Mouse (Mus musculus): ENCODE results near the gene Nt5dc3. TPM values are rescaled to one million over a fixed set of nuclear protein-coding genes. Genes with fewer than 3 reads are reported as not detected.
A peak's percentile ranks its signal among the peaks of the same experiment; 100 is the strongest.

Nt5dc3 gene
- total and polyA plus RNA-seq, 2 experiments from 2014 or later = 9.3 to 43.6 TPM

- peak overlapping the region; percentile 64 for H3K4me3 ChIP-seq (ENCODE audit: low read length)
Observed at GRCm38 (mm10) chr10:86777614-86778319, 1.0 kb upstream of the Nt5dc3 start.

GRCm38 (mm10) chr10:86779117-86779755, 431 bp downstream of the Nt5dc3 start:
- peak overlapping the region; percentile 64 for H3K4me3 ChIP-seq (ENCODE audit: low read length)
- DNase-seq (ENCODE audit: low spot score) = peak; percentile 53

More at GRCm38 (mm10) chr10:86777614-86778319, 1.0 kb upstream of the Nt5dc3 start:
- Histone ChIP-seq H3K4me2 (ENCODE audit: low read depth, low read length) (peak overlapping the region; percentile 84), H3K9me3 (ENCODE audit: low read length) (no peaks in the 10 kb centered on the region), H3K27ac (peak overlapping the region; percentile 76), H3K27me3 (ENCODE audit: insufficient read depth, low read length) (no peaks in the 10 kb centered on the region), H3K36me3 (ENCODE audit: insufficient read depth, low read length) (no peaks in the 10 kb centered on the region), H3K4me1 (ENCODE audit: insufficient read depth, low read length) (peaks cover 11% of the 10 kb centered on the region), H3K9ac (replicated peaks; ENCODE audit: low read length) (peak overlapping the region; percentile 59; the same call in 1 of the 2 replicates)
- 43% methylated on average over 19 of the region's 19 CpGs for WGBS
- no peak for TF ChIP-seq CTCF (IDR thresholded peaks at IDR 0.05; ENCODE audit: low read depth)
- no peak for DNase-seq (ENCODE audit: low spot score)
- 0 out of 2 replicates have a peak, but pooled peaks have one; percentile 0 for ATAC-seq

GRCm38 (mm10) chr10:86779816-86780500, 1.2 kb downstream of the Nt5dc3 start:
- TF ChIP-seq CTCF (IDR thresholded peaks at IDR 0.05; ENCODE audit: low read depth) = no peak
- Histone ChIP-seq H3K27ac (peak overlapping the region; percentile 76), H3K4me2 (ENCODE audit: low read depth, low read length) (peak overlapping the region; percentile 84), H3K4me3 (ENCODE audit: low read length) (peak overlapping the region; percentile 64), H3K4me1 (ENCODE audit: insufficient read depth, low read length) (peaks cover 13% of the 10 kb centered on the region), H3K9ac (replicated peaks; ENCODE audit: low read length) (peak overlapping the region; percentile 59), H3K36me3 (ENCODE audit: insufficient read depth, low read length) (no peaks in the 10 kb centered on the region), H3K9me3 (ENCODE audit: low read length) (no peaks in the 10 kb centered on the region), H3K27me3 (ENCODE audit: insufficient read depth, low read length) (no peaks in the 10 kb centered on the region)
- ATAC-seq = no peak
- peak; percentile 24 for DNase-seq (ENCODE audit: low spot score)
- WGBS = 20% methylated on average over 12 of the region's 12 CpGs

More at GRCm38 (mm10) chr10:86779117-86779755, 431 bp downstream of the Nt5dc3 start:
- Histone ChIP-seq H3K27ac (peak overlapping the region; percentile 76), H3K9me3 (ENCODE audit: low read length) (no peaks in the 10 kb centered on the region), H3K9ac (replicated peaks; ENCODE audit: low read length) (peak overlapping the region; percentile 59), H3K4me2 (ENCODE audit: low read depth, low read length) (peak overlapping the region; percentile 84), H3K4me1 (ENCODE audit: insufficient read depth, low read length) (peaks cover 13% of the 10 kb centered on the region), H3K27me3 (ENCODE audit: insufficient read depth, low read length) (no peaks in the 10 kb centered on the region), H3K36me3 (ENCODE audit: insufficient read depth, low read length) (no peaks in the 10 kb centered on the region)
- peak; percentile 55 for ATAC-seq
- peak; percentile 30; the same call in 1 of the 2 replicates for TF ChIP-seq CTCF (IDR thresholded peaks at IDR 0.05; ENCODE audit: low read depth)
- under 1% methylated on average over 53 of the region's 58 CpGs for WGBS

GRCm38 (mm10) chr10:86781641-86782040, 2.8 kb downstream of the Nt5dc3 start:
- ATAC-seq = no peak
- no peak overlapping the region for H3K27ac ChIP-seq
- H3K4me3 ChIP-seq (ENCODE audit: low read length) = no peak overlapping the region
- H3K4me1 ChIP-seq (ENCODE audit: insufficient read depth, low read length) = peaks cover 13% of the 10 kb centered on the region
- H3K4me2 ChIP-seq (ENCODE audit: low read depth, low read length) = 0 out of 2 replicates have a peak overlapping the region, but pooled peaks have one; percentile 23
- 43% methylated on average over 5 of the region's 5 CpGs for WGBS
- DNase-seq (ENCODE audit: low spot score) = no peak
- H3K9ac ChIP-seq (replicated peaks; ENCODE audit: low read length) = no peak overlapping the region
- no peaks in the 10 kb centered on the region for H3K27me3 ChIP-seq (ENCODE audit: insufficient read depth, low read length)
- H3K36me3 ChIP-seq (ENCODE audit: insufficient read depth, low read length) = no peaks in the 10 kb centered on the region
- no peak for TF ChIP-seq CTCF (IDR thresholded peaks at IDR 0.05; ENCODE audit: low read depth)
- no peaks in the 10 kb centered on the region for H3K9me3 ChIP-seq (ENCODE audit: low read length)

- ATAC-seq = no peak
- Histone ChIP-seq H3K27me3 (ENCODE audit: insufficient read depth, low read length) (no peaks in the 10 kb centered on the region), H3K36me3 (ENCODE audit: insufficient read depth, low read length) (no peaks in the 10 kb centered on the region), H3K4me3 (ENCODE audit: low read length) (no peak overlapping the region), H3K27ac (no peak overlapping the region), H3K9ac (replicated peaks; ENCODE audit: low read length) (no peak overlapping the region), H3K4me1 (ENCODE audit: insufficient read depth, low read length) (peaks cover 13% of the 10 kb centered on the region), H3K4me2 (ENCODE audit: low read depth, low read length) (no peak overlapping the region), H3K9me3 (ENCODE audit: low read length) (no peaks in the 10 kb centered on the region)
- 65% methylated on average over 5 of the region's 5 CpGs for WGBS
- TF ChIP-seq CTCF (IDR thresholded peaks at IDR 0.05; ENCODE audit: low read depth) = no peak
- DNase-seq (ENCODE audit: low spot score) = no peak
Observed at GRCm38 (mm10) chr10:86782656-86783055, 3.9 kb downstream of the Nt5dc3 start.

GRCm38 (mm10) chr10:86783561-86783960, 4.8 kb downstream of the Nt5dc3 start:
- 85% methylated on average over 5 of the region's 5 CpGs for WGBS
- no peaks in the 10 kb centered on the region for H3K9me3 ChIP-seq (ENCODE audit: low read length)
- no peak overlapping the region for H3K27ac ChIP-seq
- no peaks in the 10 kb centered on the region for H3K36me3 ChIP-seq (ENCODE audit: insufficient read depth, low read length)
- TF ChIP-seq CTCF (IDR thresholded peaks at IDR 0.05; ENCODE audit: low read depth) = no peak
- H3K4me1 ChIP-seq (ENCODE audit: insufficient read depth, low read length) = peaks cover 7% of the 10 kb centered on the region; the same call in 1 of the 2 replicates
- ATAC-seq = no peak
- no peak for DNase-seq (ENCODE audit: low spot score)
- H3K27me3 ChIP-seq (ENCODE audit: insufficient read depth, low read length) = no peaks in the 10 kb centered on the region
- H3K4me3 ChIP-seq (ENCODE audit: low read length) = no peak overlapping the region
- no peak overlapping the region for H3K4me2 ChIP-seq (ENCODE audit: low read depth, low read length)
- H3K9ac ChIP-seq (replicated peaks; ENCODE audit: low read length) = no peak overlapping the region
